Mouse (Mus musculus): ENCODE data around the gene Fbxo47. TPM values are rescaled to one million over a fixed set of nuclear protein-coding genes. Genes with fewer than 3 reads are reported as not detected.

Gene Fbxo47
- polyA plus RNA-seq, 1 experiment from 2014 or later: 0.95 TPM

DNA sequence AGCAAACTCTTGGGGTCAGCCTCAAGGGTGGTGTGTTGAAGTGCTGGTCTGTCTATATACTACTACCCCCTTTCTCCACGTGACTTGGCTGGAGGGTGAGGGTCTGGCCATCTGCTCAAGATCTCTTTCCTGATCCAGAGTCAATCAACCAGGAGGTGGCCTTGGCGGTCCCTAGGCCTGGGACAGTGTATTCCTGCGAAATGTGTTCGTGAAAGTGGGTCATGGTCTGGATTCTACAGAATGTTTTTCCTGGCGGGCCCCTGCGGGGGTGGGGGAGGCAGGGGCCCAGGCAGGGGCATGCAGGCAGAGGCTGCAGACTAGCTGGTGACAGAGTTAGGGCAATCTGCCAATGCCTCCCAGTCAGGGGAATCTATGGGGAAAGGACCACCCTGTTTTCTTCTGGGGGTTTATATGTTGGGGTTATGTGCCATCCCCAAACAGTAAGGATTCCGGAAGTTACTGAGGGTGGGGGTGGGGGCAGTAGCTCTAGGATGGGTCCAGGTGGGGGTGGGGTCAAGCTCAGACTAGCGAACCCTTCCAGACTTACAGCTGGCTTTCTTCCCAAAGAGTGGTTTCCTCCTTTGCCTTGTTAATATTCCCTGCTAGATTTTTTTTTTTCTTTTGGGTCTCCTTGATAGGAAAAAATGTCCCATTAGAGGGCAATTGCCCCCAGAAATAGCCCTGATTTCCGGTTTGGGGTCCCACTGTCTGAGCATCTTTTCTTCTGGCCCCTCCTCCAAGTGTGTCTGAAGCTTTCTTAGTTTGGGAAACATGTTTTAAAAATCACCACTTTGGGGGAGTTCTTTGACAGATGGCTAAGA lies 78.9 kb downstream of the Fbxo47 start:
- peak overlapping the region; percentile 48 for H3K4me2 ChIP-seq (ENCODE audit: low read length)
- TF ChIP-seq CTCF (IDR thresholded peaks at IDR 0.05; ENCODE audit: low read depth): no peak
- ATAC-seq (replicated peaks; ENCODE audit: low FRiP score, low read depth) (no peak), DNase-seq (ENCODE audit: low spot score) (no peak)
- WGBS: 6% methylated on average over 9 of the region's 9 CpGs
- H3K9me3 ChIP-seq (replicated peaks; ENCODE audit: low read length): no peaks in the 10 kb centered on the region
- peaks cover 72% of the 10 kb centered on the region for H3K4me1 ChIP-seq (replicated peaks; ENCODE audit: insufficient read depth, low read length)
- H3K36me3 ChIP-seq (ENCODE audit: insufficient read depth, low read length): 0 out of 2 replicates have a peak, but pooled peaks cover 11% of the 10 kb centered on the region
- H3K27me3 ChIP-seq (ENCODE audit: insufficient read depth, low read length): no peaks in the 10 kb centered on the region
- H3K9ac ChIP-seq (ENCODE audit: low read depth, low read length): peak overlapping the region; percentile 6; the same call in 1 of the 2 replicates
- H3K27ac ChIP-seq: peak overlapping the region; percentile 79
- H3K4me3 ChIP-seq (replicated peaks; ENCODE audit: low read depth, low read length): no peak overlapping the region

- Histone ChIP-seq H3K4me3 (replicated peaks; ENCODE audit: low read depth, low read length) (no peak overlapping the region), H3K27me3 (ENCODE audit: insufficient read depth, low read length) (no peaks in the 10 kb centered on the region), H3K4me1 (replicated peaks; ENCODE audit: insufficient read depth, low read length) (peaks cover 60% of the 10 kb centered on the region), H3K9me3 (replicated peaks; ENCODE audit: low read length) (no peaks in the 10 kb centered on the region), H3K9ac (ENCODE audit: low read depth, low read length) (no peak overlapping the region), H3K27ac (peak overlapping the region; percentile 79), H3K4me2 (ENCODE audit: low read length) (no peak overlapping the region), H3K36me3 (ENCODE audit: insufficient read depth, low read length) (0 out of 2 replicates have a peak, but pooled peaks cover 5% of the 10 kb centered on the region)
- DNase-seq (ENCODE audit: low spot score) (no peak), ATAC-seq (replicated peaks; ENCODE audit: low FRiP score, low read depth) (no peak)
- TF ChIP-seq CTCF (IDR thresholded peaks at IDR 0.05; ENCODE audit: low read depth): no peak
- 55% methylated on average over 5 of the region's 5 CpGs for WGBS
Measured at GRCm38 (mm10) chr11:97803847-97804246, 80.1 kb downstream of the Fbxo47 start.

Other genes starting within 250 kb of the Fbxo47 start
- gene Mllt6, start 220.7 kb downstream of the Fbxo47 start, polyA plus RNA-seq (2015; fragmentation: Nextera tagmentation; extraction: Ambion mirVana): 2.3 TPM in 2 replicates
- gene Cisd3, start 198.3 kb downstream of the Fbxo47 start, polyA plus RNA-seq (2015; fragmentation: Nextera tagmentation; extraction: Ambion mirVana): 69.2 and 70.9 TPM in 2 replicates
- 10.4 and 11.4 TPM in 2 replicates for gene Pcgf2, start 183.7 kb downstream of the Fbxo47 start, polyA plus RNA-seq (2015; fragmentation: Nextera tagmentation; extraction: Ambion mirVana)
- gene Psmb3, start 180.8 kb downstream of the Fbxo47 start, polyA plus RNA-seq (2015; fragmentation: Nextera tagmentation; extraction: Ambion mirVana): 504 and 541 TPM in 2 replicates
- gene Pip4k2b, start 139.4 kb downstream of the Fbxo47 start, polyA plus RNA-seq (2015; fragmentation: Nextera tagmentation; extraction: Ambion mirVana): 1.5 TPM in 2 replicates
- 13.9 and 14.8 TPM in 2 replicates for gene Cwc25, start 117.6 kb downstream of the Fbxo47 start, polyA plus RNA-seq (2015; fragmentation: Nextera tagmentation; extraction: Ambion mirVana)
- gene 1700001P01Rik, start 108.2 kb downstream of the Fbxo47 start, polyA plus RNA-seq (2015; fragmentation: Nextera tagmentation; extraction: Ambion mirVana): not detected in 2 replicates
- gene Rpl23, start 101.7 kb downstream of the Fbxo47 start, polyA plus RNA-seq (2015; fragmentation: Nextera tagmentation; extraction: Ambion mirVana): 716 and 863 TPM in 2 replicates
- gene Lasp1, start 85.2 kb downstream of the Fbxo47 start, polyA plus RNA-seq (2015; fragmentation: Nextera tagmentation; extraction: Ambion mirVana): 87.7 and 96.4 TPM in 2 replicates
- gene B230217C12Rik, start 43.4 kb downstream of the Fbxo47 start, polyA plus RNA-seq (2015; fragmentation: Nextera tagmentation; extraction: Ambion mirVana): 5.1 and 5.6 TPM in 2 replicates
- gene Plxdc1, start 102.3 kb upstream of the Fbxo47 start, polyA plus RNA-seq (2015; fragmentation: Nextera tagmentation; extraction: Ambion mirVana): 1.8 and 2.1 TPM in 2 replicates
- 2.0 and 3.1 TPM in 2 replicates for gene Arl5c, start 112.0 kb upstream of the Fbxo47 start, polyA plus RNA-seq (2015; fragmentation: Nextera tagmentation; extraction: Ambion mirVana)
- gene Cacnb1, start 138.9 kb upstream of the Fbxo47 start, polyA plus RNA-seq (2015; fragmentation: Nextera tagmentation; extraction: Ambion mirVana): 8.8 and 9.0 TPM in 2 replicates
- 1,072 and 1,182 TPM in 2 replicates for gene Rpl19, start 142.6 kb upstream of the Fbxo47 start, polyA plus RNA-seq (2015; fragmentation: Nextera tagmentation; extraction: Ambion mirVana)
- 1.6 and 2.0 TPM in 2 replicates for gene Stac2, start 169.3 kb upstream of the Fbxo47 start, polyA plus RNA-seq (2015; fragmentation: Nextera tagmentation; extraction: Ambion mirVana)